Mouse (Mus musculus) cerebellum, adult 2 months (tissue): ENCODE measurements at regions not wholly inside any gene's neighbourhood (a gene's known extent, or its start where the extent isn't known, plus 50 kb on each side); places are given as distances from the start of the nearest gene placed in this dataset.

Experiments
- CTCF ChIP-seq: fragments of 200-500 bp; IDR thresholded peaks from 2 replicates; pipeline ENCODE4 v1.5.1; 2011; ENCODE audit warnings: low read depth, mild to moderate bottlenecking, control low read depth, low read length, moderate library complexity, borderline replicate concordance; ENCODE audit not compliant: insufficient read depth
- POLR2A ChIP-seq: fragments of 200-500 bp; IDR thresholded peaks from 2 replicates; pipeline ENCODE4 v1.6.1; 2011; ENCODE audit warnings: low read length, control low read depth, borderline replicate concordance; ENCODE audit not compliant: insufficient read depth

- TF ChIP-seq POLR2A (no peak), CTCF (no peak)
Measured at GRCm38 (mm10) chr8:88009878-88010277, 50.5 kb upstream of the Zfp423 start.
